Mouse (Mus musculus) E14TG2a.4 (cell line): ENCODE results near the gene Vgf.

Source experiments
- CTCF ChIP-seq: conservative IDR thresholded peaks from 2 replicates; pipeline ENCODE4 v1.5.1; 2014; ENCODE audit warnings: low read length
- NANOG ChIP-seq: IDR thresholded peaks from 2 replicates; pipeline ENCODE4 v1.6.1; 2014; ENCODE audit warnings: borderline replicate concordance, low read length, mixed read lengths
- POU5F1 ChIP-seq: IDR thresholded peaks from 2 replicates; pipeline ENCODE4 v1.6.1; 2014; ENCODE audit warnings: low read length, borderline replicate concordance

- TF ChIP-seq CTCF, result no peak
- no peak for TF ChIP-seq POU5F1
- TF ChIP-seq NANOG, result no peak
Measured at GRCm38 (mm10) chr5:137078616-137079015, 52.4 kb downstream of the Vgf start.
